11 mouse cellular contexts compared by ENCODE assay signal in genomic region chr11:96796586-96796985, GRCm38 (mm10). TPM values are rescaled to one million over a fixed set of nuclear protein-coding genes. Genes with fewer than 3 reads are reported as not detected.
DNase-seq lines count a peak whose midpoint lies in the region; ATAC-seq and TF ChIP-seq lines count a peak whose summit lies in the region.
"Had no signal": no experiment of that assay in that cellular context is flagged by ENCODE, and none has a peak within 500 bp of the region (broad histone marks: within the 10 kb centered on the region; RNA-seq: fewer than 3 reads in every experiment).

No protein-coding gene starts in this region.

- DNase-seq in kidney, adult 2 months = no peak
- DNase-seq in kidney, adult 8-10 months = no peak
- DNase-seq in midbrain, postnatal 0 days (ENCODE audit: low spot score) = peak; percentile 40
- no peak for DNase-seq in midbrain, embryonic 11.5 days (ENCODE audit: low spot score, missing footprints)
- DNase-seq in T-cell, adult 2 months (ENCODE audit: low spot score) = peak; percentile 23
- no peak for DNase-seq in cerebellum, adult 2 months
- DNase-seq: cerebellum, postnatal 14 days; thymus, postnatal 36 days had no signal

- 11% methylated on average over 1 of the region's 1 CpGs for WGBS in kidney, adult 2 months
- 64% methylated on average over 1 of the region's 1 CpGs for WGBS in midbrain, postnatal 0 days
- WGBS in midbrain, embryonic 11.5 days = 87% methylated on average over 1 of the region's 1 CpGs
- 19% methylated on average over 1 of the region's 1 CpGs for WGBS in cerebellum, adult 2 months

- TF ChIP-seq POLR2A in kidney, adult 2 months (IDR thresholded peaks at IDR 0.05; ENCODE audit: low read depth, low read length) = no peak
- TF ChIP-seq POLR2A in cerebellum, adult 2 months (IDR thresholded peaks at IDR 0.05; ENCODE audit: borderline replicate concordance, insufficient read depth, low read length) = no peak

- no peak overlapping the region for H3K4me3 ChIP-seq in kidney, adult 2 months (ENCODE audit: insufficient read depth, low read depth, low read length)
- H3K4me3 ChIP-seq in midbrain, postnatal 0 days (ENCODE audit: low read depth, low read length) = no peak overlapping the region
- no peak overlapping the region for H3K4me3 ChIP-seq in midbrain, embryonic 11.5 days (ENCODE audit: low read depth, low read length)
- no peak overlapping the region for H3K4me3 ChIP-seq in cerebellum, adult 2 months (replicated peaks; ENCODE audit: insufficient read depth, low read depth, low read length)

- H3K4me1 ChIP-seq in kidney, adult 2 months (ENCODE audit: control insufficient read depth, insufficient read depth, low read length) = no peaks in the 10 kb centered on the region
- H3K4me1 ChIP-seq in midbrain, postnatal 0 days (ENCODE audit: insufficient read depth, low read length) = no peaks in the 10 kb centered on the region
- peaks cover 3% of the 10 kb centered on the region; the same call in 1 of the 2 replicates for H3K4me1 ChIP-seq in midbrain, embryonic 11.5 days (ENCODE audit: control insufficient read depth, insufficient read depth, low read length)
- H3K4me1 ChIP-seq in cerebellum, adult 2 months (ENCODE audit: control insufficient read depth, insufficient read depth, low read length) = no peaks in the 10 kb centered on the region

- H3K9me3 ChIP-seq in midbrain, postnatal 0 days (ENCODE audit: low read length) = no peaks in the 10 kb centered on the region
- no peaks in the 10 kb centered on the region for H3K9me3 ChIP-seq in midbrain, embryonic 11.5 days (ENCODE audit: control insufficient read depth, low read length)

- no peak for ATAC-seq in midbrain, postnatal 0 days (ENCODE audit: low FRiP score)
- no peak for ATAC-seq in midbrain, embryonic 11.5 days (ENCODE audit: low FRiP score)
- ATAC-seq in granulocyte monocyte progenitor cell, adult 5-6 weeks (replicated peaks; ENCODE audit: poor library complexity, severe bottlenecking) = no peak

- H3K27me3 ChIP-seq in kidney, adult 2 months (replicated peaks; ENCODE audit: control insufficient read depth, insufficient read depth, low read length) = no peaks in the 10 kb centered on the region
- no peaks in the 10 kb centered on the region for H3K27me3 ChIP-seq in midbrain, postnatal 0 days (ENCODE audit: insufficient read depth, low read length)
- no peaks in the 10 kb centered on the region for H3K27me3 ChIP-seq in midbrain, embryonic 11.5 days (ENCODE audit: control insufficient read depth, insufficient read depth, low read length)
- no peaks in the 10 kb centered on the region for H3K27me3 ChIP-seq in cerebellum, adult 2 months (ENCODE audit: control insufficient read depth, insufficient read depth, low read length)

- 0 out of 2 replicates have a peak, but pooled peaks have one; percentile 14 for TF ChIP-seq CTCF in kidney, adult 2 months (conservative IDR thresholded peaks at IDR 0.05; ENCODE audit: insufficient read depth, insufficient read length, low read depth, low read length)
- TF ChIP-seq CTCF in midbrain, postnatal 0 days (IDR thresholded peaks at IDR 0.05) = peak; percentile 69
- no peak for TF ChIP-seq CTCF in cerebellum, adult 2 months (IDR thresholded peaks at IDR 0.05; ENCODE audit: borderline replicate concordance, insufficient read depth, low read depth, low read length)

- no peak overlapping the region for H3K4me2 ChIP-seq in midbrain, postnatal 0 days (ENCODE audit: low read depth, low read length, poor library complexity, severe bottlenecking)
- H3K4me2 ChIP-seq in midbrain, embryonic 11.5 days = no peak overlapping the region
- H3K4me2 ChIP-seq: heart, embryonic 11.5 days; hindbrain, embryonic 14.5 days had no signal

- no peak overlapping the region for H3K27ac ChIP-seq in kidney, adult 2 months (ENCODE audit: insufficient read depth, low read depth, low read length)
- no peak overlapping the region for H3K27ac ChIP-seq in midbrain, postnatal 0 days (ENCODE audit: low read depth, low read length)
- H3K27ac ChIP-seq in midbrain, embryonic 11.5 days (ENCODE audit: low read depth, low read length) = no peak overlapping the region
- H3K27ac ChIP-seq in cerebellum, adult 2 months (ENCODE audit: insufficient read depth, low read length) = no peak overlapping the region
- H3K27ac ChIP-seq: hindbrain, embryonic 14.5 days had no signal

- no peak overlapping the region for H3K9ac ChIP-seq in midbrain, postnatal 0 days (replicated peaks; ENCODE audit: low read length, poor library complexity, severe bottlenecking)
- no peak overlapping the region for H3K9ac ChIP-seq in midbrain, embryonic 11.5 days (ENCODE audit: low read length)
- H3K9ac ChIP-seq: hindbrain, embryonic 14.5 days had no signal

- H3K36me3 ChIP-seq in kidney, adult 2 months (ENCODE audit: control insufficient read depth, insufficient read depth, low read length) = no peaks in the 10 kb centered on the region
- H3K36me3 ChIP-seq in midbrain, postnatal 0 days (ENCODE audit: insufficient read depth, low read length) = no peaks in the 10 kb centered on the region
- H3K36me3 ChIP-seq in midbrain, embryonic 11.5 days (ENCODE audit: control insufficient read depth, insufficient read depth, low read length) = peaks cover 6% of the 10 kb centered on the region; the same call in 1 of the 2 replicates

RNA-seq across cellular contexts. Expression of gene Cbx1, which starts 7.7 kb away (rescaled TPM):
- polyA plus RNA-seq in kidney, adult 2 months (2012; rRNA removed) = 17.9 and 18.7 TPM in 2 replicates
- 29.0 and 38.1 TPM in 2 replicates for total RNA-seq in midbrain, postnatal 0 days (2014; rRNA removed)
- polyA plus RNA-seq in midbrain, postnatal 0 days (2015; fragmentation: Nextera tagmentation; extraction: Ambion mirVana) = 47.6 and 53.2 TPM in 2 replicates
- polyA plus RNA-seq in midbrain, embryonic 11.5 days (2014; fragmentation: Nextera tagmentation; extraction: Ambion mirVana) = 167 and 169 TPM in 2 replicates
- 37.9 and 40.7 TPM in 2 replicates for polyA plus RNA-seq in cerebellum, adult 2 months (2012; rRNA removed)
- 56.0 and 60.6 TPM in 2 replicates for total RNA-seq in granulocyte monocyte progenitor cell, adult 5-6 weeks (2014; fragmentation: Nextera tagmentation)
- 78.9 and 79.8 TPM in 2 replicates for total RNA-seq in granulocyte monocyte progenitor cell, adult 5-6 weeks (2017)

RNA-seq across cellular contexts. Expression of gene Snx11, which starts 19.2 kb away (rescaled TPM):
- 13.2 and 13.7 TPM in 2 replicates for polyA plus RNA-seq in kidney, adult 2 months (2012; rRNA removed)
- total RNA-seq in midbrain, postnatal 0 days (2014; rRNA removed) = 61.6 and 61.9 TPM in 2 replicates
- polyA plus RNA-seq in midbrain, postnatal 0 days (2015; fragmentation: Nextera tagmentation; extraction: Ambion mirVana) = 36.6 and 38.9 TPM in 2 replicates
- 15.3 and 18.8 TPM in 2 replicates for polyA plus RNA-seq in midbrain, embryonic 11.5 days (2014; fragmentation: Nextera tagmentation; extraction: Ambion mirVana)
- polyA plus RNA-seq in cerebellum, adult 2 months (2012; rRNA removed) = 38.5 and 38.9 TPM in 2 replicates
- total RNA-seq in granulocyte monocyte progenitor cell, adult 5-6 weeks (2014; fragmentation: Nextera tagmentation) = 20.6 and 29.3 TPM in 2 replicates
- total RNA-seq in granulocyte monocyte progenitor cell, adult 5-6 weeks (2017) = 13.5 and 17.7 TPM in 2 replicates

RNA-seq across cellular contexts. Expression of gene Nfe2l1, which starts 33.2 kb away (rescaled TPM):
- polyA plus RNA-seq in kidney, adult 2 months (2012; rRNA removed) = 230 and 252 TPM in 2 replicates
- 86.0 and 88.0 TPM in 2 replicates for total RNA-seq in midbrain, postnatal 0 days (2014; rRNA removed)
- 64.5 and 68.9 TPM in 2 replicates for polyA plus RNA-seq in midbrain, postnatal 0 days (2015; fragmentation: Nextera tagmentation; extraction: Ambion mirVana)
- polyA plus RNA-seq in midbrain, embryonic 11.5 days (2014; fragmentation: Nextera tagmentation; extraction: Ambion mirVana) = 31.7 and 35.2 TPM in 2 replicates
- polyA plus RNA-seq in cerebellum, adult 2 months (2012; rRNA removed) = 183 and 215 TPM in 2 replicates
- total RNA-seq in granulocyte monocyte progenitor cell, adult 5-6 weeks (2014; fragmentation: Nextera tagmentation) = 22.2 and 39.8 TPM in 2 replicates
- total RNA-seq in granulocyte monocyte progenitor cell, adult 5-6 weeks (2017) = 35.2 and 39.9 TPM in 2 replicates

RNA-seq across cellular contexts. Expression of gene Copz2, which starts 53.1 kb away (rescaled TPM):
- 56.2 and 61.6 TPM in 2 replicates for polyA plus RNA-seq in kidney, adult 2 months (2012; rRNA removed)
- total RNA-seq in midbrain, postnatal 0 days (2014; rRNA removed) = 12.7 and 12.9 TPM in 2 replicates
- polyA plus RNA-seq in midbrain, postnatal 0 days (2015; fragmentation: Nextera tagmentation; extraction: Ambion mirVana) = 16.7 and 20.3 TPM in 2 replicates
- polyA plus RNA-seq in midbrain, embryonic 11.5 days (2014; fragmentation: Nextera tagmentation; extraction: Ambion mirVana) = 47.5 and 51.1 TPM in 2 replicates
- 9.5 and 10.9 TPM in 2 replicates for polyA plus RNA-seq in cerebellum, adult 2 months (2012; rRNA removed)
- total RNA-seq in granulocyte monocyte progenitor cell, adult 5-6 weeks (2014; fragmentation: Nextera tagmentation) = 1.4 and 7.4 TPM in 2 replicates
- 3.9 and 4.4 TPM in 2 replicates for total RNA-seq in granulocyte monocyte progenitor cell, adult 5-6 weeks (2017)

Comparison
In these comparisons a context has a peak if more than half of its experiments do, and no peak if none do; other contexts are left out.
1. DNase-seq: peak in midbrain, postnatal 0 days (single experiment) and T-cell, adult 2 months (single experiment); none in kidney, adult 2 months (single experiment), kidney, adult 8-10 months (0 of 2), midbrain, embryonic 11.5 days (single experiment) and cerebellum, adult 2 months (0 of 2).